Mouse (Mus musculus) hindlimb bud, embryonic 11.5 days (tissue): Measurements from ENCODE around the gene Tmem135.

Experiments used
- DNase-seq: peaks from one replicate; pipeline ENCODE4 v3.0.0-alpha.2; 2012; ENCODE audit warnings: low read depth, low spot score; ENCODE audit errors: extremely low spot score

Gene Tmem135

GRCm38 (mm10) chr7:89257871-89258502, 146.0 kb downstream of the Tmem135 start:
- DNase-seq = no peak

- no peak for DNase-seq
Observed at GRCm38 (mm10) chr7:89253772-89254171, 150.2 kb downstream of the Tmem135 start.

- DNase-seq = no peak
Observed at GRCm38 (mm10) chr7:89253317-89253716, 150.7 kb downstream of the Tmem135 start.

- DNase-seq = no peak
Observed at GRCm38 (mm10) chr7:89251880-89252453, 152.1 kb downstream of the Tmem135 start.

- no peak for DNase-seq
Observed at GRCm38 (mm10) chr7:89248135-89248850, 155.7 kb downstream of the Tmem135 start.

GRCm38 (mm10) chr7:89247012-89247710, 156.9 kb downstream of the Tmem135 start:
- no peak for DNase-seq

GRCm38 (mm10) chr7:89242565-89242964, 161.5 kb downstream of the Tmem135 start:
- DNase-seq = no peak

- DNase-seq = no peak
Observed at GRCm38 (mm10) chr7:89242143-89242542, 161.9 kb downstream of the Tmem135 start.

- no peak for DNase-seq
Observed at GRCm38 (mm10) chr7:89239592-89239991, 164.4 kb downstream of the Tmem135 start.

GRCm38 (mm10) chr7:89236592-89236991, 167.4 kb downstream of the Tmem135 start:
- DNase-seq = no peak

- DNase-seq = no peak
Observed at GRCm38 (mm10) chr7:89235974-89236507, 168.0 kb downstream of the Tmem135 start.

- no peak for DNase-seq
Observed at GRCm38 (mm10) chr7:89232499-89233145, 171.4 kb downstream of the Tmem135 start.

- DNase-seq = no peak
Observed at GRCm38 (mm10) chr7:89231200-89231790, 172.7 kb downstream of the Tmem135 start.

- DNase-seq = no peak
Observed at GRCm38 (mm10) chr7:89222609-89223008, 181.4 kb downstream of the Tmem135 start.

- no peak for DNase-seq
Observed at GRCm38 (mm10) chr7:89216628-89217027, 187.4 kb downstream of the Tmem135 start.

- no peak for DNase-seq
Observed at GRCm38 (mm10) chr7:89216118-89216517, 187.9 kb downstream of the Tmem135 start.

- no peak for DNase-seq
Observed at GRCm38 (mm10) chr7:89215714-89216113, 188.3 kb downstream of the Tmem135 start.

GRCm38 (mm10) chr7:89210506-89210905, 193.5 kb downstream of the Tmem135 start:
- DNase-seq = no peak

GRCm38 (mm10) chr7:89206165-89206564, 197.9 kb downstream of the Tmem135 start:
- DNase-seq = no peak

GRCm38 (mm10) chr7:89205402-89205801, 198.6 kb downstream of the Tmem135 start:
- DNase-seq = no peak
